Mouse (Mus musculus): ENCODE data around the gene Lgals2. TPM values are rescaled to one million over a fixed set of nuclear protein-coding genes. Genes with fewer than 3 reads are reported as not detected.

Lgals2 gene
- polyA plus RNA-seq, 1 experiment = 6.0 TPM

DNA sequence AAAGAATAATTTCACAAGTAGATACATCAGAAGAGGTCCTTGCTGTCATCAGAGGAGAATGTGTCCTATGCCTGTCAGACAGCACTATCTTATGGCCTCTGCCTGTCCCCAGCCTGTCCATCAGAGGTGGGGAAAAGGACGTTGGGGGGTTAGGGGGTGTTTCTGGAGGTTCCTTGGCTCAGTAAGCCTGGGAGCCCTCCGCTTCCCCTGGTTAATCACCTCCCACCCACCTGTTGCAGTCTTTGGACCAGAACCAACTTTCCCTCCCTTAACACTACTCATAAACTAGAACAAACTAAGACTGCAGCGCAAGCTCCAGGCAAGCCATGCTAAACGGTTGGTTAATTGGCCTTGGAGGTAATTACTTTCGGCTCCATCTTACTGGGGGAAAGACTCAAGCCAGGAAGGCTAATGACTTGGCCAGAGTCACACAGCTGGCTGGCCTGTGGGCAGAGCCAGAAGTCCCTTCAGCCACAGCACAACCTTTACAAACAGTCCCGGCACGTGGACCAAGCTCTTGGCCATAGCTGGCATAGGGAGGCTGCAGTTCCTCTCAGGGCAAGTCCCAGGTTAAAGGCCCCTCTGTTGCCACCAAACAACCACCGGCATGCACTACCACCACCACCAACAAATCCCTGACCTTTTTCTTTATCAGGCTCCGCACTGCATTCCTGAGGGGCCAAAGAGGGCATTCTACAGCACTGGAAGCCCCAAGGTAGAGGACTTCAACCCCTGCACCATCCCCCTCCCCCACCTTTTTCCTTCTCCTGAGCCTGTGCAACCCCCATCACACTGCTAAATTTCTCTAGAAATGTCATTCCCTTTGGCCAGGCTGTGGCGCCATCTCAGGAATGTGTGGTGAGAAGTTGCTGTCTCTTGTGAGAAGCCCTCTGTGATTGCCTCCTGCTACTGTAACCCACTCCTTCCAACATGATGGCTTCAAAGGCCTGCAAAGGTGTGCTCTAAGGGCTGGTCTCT lies 24.3 kb downstream of the Lgals2 start:
- Histone ChIP-seq H3K4me3 (replicated peaks; ENCODE audit: extremely low read depth, low read depth, low read length) (no peak overlapping the region), H3K4me1 (ENCODE audit: control insufficient read depth, insufficient read depth, low read length) (peaks cover 43% of the 10 kb centered on the region)
- WGBS = 51% methylated on average over 10 of the region's 10 CpGs
- DNase-seq = no peak
- TF ChIP-seq CTCF (IDR thresholded peaks at IDR 0.05; ENCODE audit: insufficient read depth, low read length) = no peak

DNA sequence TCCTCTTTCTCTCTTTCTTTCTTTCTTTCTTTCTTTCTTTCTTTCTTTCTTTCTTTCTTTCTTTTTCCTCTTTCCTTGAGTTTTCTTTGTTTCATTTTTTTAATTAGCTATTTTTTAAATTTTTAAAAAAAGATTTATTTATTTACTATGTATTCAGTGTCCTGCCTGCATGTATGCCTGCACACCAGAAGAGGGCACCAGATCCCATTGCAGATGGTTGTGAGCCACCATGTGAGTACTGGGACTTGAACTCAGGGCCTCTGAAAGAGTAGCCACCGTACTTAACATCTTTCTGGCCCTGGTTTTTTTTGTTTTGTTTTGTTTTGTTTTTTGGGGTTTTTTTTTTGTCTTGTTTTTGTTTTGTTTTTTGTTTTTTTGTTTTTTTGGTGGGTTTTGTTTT lies 25.7 kb downstream of the Lgals2 start:
- peak; percentile 52 for TF ChIP-seq CTCF (IDR thresholded peaks at IDR 0.05; ENCODE audit: insufficient read depth, low read length)
- no peak for TF ChIP-seq POLR2A (IDR thresholded peaks at IDR 0.05; ENCODE audit: borderline replicate concordance, extremely low read depth, low read depth, low read length)
- no peak overlapping the region for H3K4me3 ChIP-seq (replicated peaks; ENCODE audit: extremely low read depth, low read depth, low read length)
- 97% methylated on average over 1 of the region's 1 CpGs for WGBS
- DNase-seq = no peak
- peaks cover 37% of the 10 kb centered on the region for H3K4me1 ChIP-seq (ENCODE audit: control insufficient read depth, insufficient read depth, low read length)

DNA sequence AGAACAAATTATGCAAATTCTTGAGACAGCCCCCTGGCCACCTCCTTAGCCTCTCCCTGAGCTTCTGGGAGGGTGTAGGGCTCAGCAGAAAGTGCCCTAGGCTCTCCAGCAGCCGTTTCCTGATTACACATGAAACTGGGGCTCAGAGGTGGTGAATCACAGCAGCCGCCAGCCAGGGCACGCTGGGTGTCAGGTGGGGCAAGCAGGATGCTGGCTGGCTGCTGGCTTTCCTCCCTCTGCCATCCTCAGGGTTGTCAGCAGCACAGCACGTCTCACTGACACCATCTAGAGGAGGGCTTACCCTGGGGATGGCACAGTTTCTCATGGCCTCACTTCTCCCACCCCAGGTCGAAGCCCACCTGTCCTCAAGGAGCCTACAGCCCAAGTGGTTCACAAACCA lies 27.0 kb downstream of the Lgals2 start:
- TF ChIP-seq CTCF (IDR thresholded peaks at IDR 0.05; ENCODE audit: insufficient read depth, low read length) = no peak
- TF ChIP-seq POLR2A (IDR thresholded peaks at IDR 0.05; ENCODE audit: borderline replicate concordance, extremely low read depth, low read depth, low read length) = no peak
- DNase-seq = no peak
- Histone ChIP-seq H3K4me1 (ENCODE audit: control insufficient read depth, insufficient read depth, low read length) (peaks cover 25% of the 10 kb centered on the region), H3K4me3 (replicated peaks; ENCODE audit: extremely low read depth, low read depth, low read length) (no peak overlapping the region)
- 21% methylated on average over 5 of the region's 5 CpGs for WGBS

DNA sequence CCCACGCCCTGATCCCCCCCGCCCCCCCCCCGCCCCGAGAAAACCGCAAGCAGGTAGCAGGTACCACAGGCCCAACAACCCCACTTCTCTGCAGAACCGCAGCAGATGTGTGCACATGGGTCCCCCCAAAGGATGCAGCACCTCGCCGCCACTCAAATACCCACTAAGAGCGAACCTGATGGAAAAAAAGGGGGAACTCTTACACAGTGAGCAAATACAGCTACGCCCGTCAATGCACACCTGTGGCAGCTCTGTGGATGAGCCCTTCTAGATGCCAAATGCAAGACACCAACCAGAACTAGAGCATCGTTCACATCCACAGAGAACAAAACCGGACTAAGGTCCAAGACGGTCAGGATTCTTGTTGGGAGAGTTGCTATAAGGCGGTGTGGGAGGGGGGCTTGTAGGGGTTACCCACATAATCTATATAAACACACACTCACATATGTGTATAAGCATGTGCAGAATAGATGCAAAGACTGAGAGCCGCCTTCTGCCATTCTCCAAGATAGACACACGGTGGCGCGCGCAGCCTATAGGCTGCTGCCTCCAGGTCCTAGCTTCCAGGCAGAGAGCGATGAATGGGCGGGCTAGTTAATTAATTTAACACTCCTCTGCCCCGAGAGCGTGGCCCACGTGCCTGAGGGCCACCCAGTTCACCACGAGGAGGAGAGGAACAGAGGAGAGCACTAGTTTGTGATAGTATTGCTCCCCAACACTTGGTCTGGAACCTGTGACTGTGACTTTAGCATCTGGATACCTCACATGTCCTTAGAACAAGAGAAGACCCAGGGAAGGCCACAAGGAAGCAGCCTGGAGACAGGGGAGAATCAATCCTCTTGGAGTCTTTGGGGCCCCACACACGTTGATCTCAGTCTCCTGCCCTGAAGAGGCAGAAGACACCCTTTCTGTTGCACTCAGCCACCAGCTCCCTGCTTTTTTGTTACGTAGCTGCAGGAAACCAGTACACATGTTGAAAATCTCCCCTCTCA lies 28.8 kb downstream of the Lgals2 start:
- peaks cover 17% of the 10 kb centered on the region for H3K4me1 ChIP-seq (ENCODE audit: control insufficient read depth, insufficient read depth, low read length)
- DNase-seq = peak; percentile 70
- H3K4me3 ChIP-seq (replicated peaks; ENCODE audit: extremely low read depth, low read depth, low read length) = no peak overlapping the region
- 17% methylated on average over 28 of the region's 28 CpGs for WGBS
- no peak for TF ChIP-seq POLR2A (IDR thresholded peaks at IDR 0.05; ENCODE audit: borderline replicate concordance, extremely low read depth, low read depth, low read length)
- TF ChIP-seq CTCF (IDR thresholded peaks at IDR 0.05; ENCODE audit: insufficient read depth, low read length) = peak; percentile 94

DNA sequence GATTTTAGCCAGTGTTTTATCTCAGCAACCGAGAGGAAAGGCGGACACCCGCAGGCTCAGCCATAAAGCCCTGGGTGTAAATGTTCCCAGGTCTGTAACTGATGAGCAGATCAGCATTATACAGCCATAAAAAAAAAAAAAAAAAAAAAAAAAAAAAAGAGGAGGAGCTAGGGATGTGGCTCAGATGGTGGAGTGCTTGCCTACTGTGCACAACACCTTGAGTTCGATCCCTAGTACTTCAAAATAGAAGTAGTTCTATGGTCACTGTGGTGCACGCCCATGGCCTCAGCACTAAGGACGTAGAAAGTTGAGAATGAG lies 39.3 kb downstream of the Lgals2 start:
- no peak for DNase-seq
- 48% methylated on average over 6 of the region's 6 CpGs for WGBS
- Histone ChIP-seq H3K4me3 (replicated peaks; ENCODE audit: extremely low read depth, low read depth, low read length) (no peak overlapping the region), H3K4me1 (ENCODE audit: control insufficient read depth, insufficient read depth, low read length) (peaks cover 9% of the 10 kb centered on the region; the same call in 1 of the 2 replicates)
- TF ChIP-seq CTCF (IDR thresholded peaks at IDR 0.05; ENCODE audit: insufficient read depth, low read length) (no peak), POLR2A (IDR thresholded peaks at IDR 0.05; ENCODE audit: borderline replicate concordance, extremely low read depth, low read depth, low read length) (no peak)

DNA sequence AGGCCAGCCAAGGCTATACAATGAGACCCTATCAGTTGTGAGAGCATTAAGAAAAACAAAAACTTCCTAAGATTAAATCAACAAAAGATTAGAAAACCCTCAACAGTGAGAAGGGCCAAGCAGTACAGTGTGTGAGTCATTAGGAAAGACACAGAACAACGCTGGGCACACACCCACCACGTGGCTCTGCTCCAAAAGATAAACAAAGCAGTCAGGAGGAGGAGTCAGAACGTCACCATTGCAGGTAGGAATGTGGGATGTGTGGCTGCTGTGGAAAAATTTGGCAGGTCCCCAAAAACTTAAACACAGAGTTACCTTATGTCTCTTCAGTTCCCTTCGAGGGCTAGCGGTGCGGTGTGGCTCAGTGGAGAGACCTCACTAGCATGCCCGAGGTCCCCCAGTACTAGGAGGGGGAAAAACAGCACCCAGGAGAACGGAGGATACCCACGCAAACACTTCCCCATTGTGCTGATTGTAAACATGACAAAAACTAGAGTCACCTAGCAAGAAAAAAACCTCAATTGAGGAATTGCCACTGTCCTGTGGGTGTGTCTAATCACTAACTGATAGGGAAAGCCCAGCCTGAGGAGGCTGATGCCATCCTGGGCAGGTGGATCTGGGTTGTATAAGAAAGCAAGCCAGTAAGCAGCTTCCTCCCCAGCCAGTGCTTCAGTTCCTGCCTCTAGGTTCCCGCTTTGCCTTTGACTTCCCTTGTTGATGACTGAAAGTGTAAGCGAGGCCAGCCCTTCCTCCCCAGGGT lies 39.8 kb downstream of the Lgals2 start:
- WGBS = 12% methylated on average over 11 of the region's 11 CpGs
- DNase-seq = peak; percentile 60
- Histone ChIP-seq H3K4me1 (ENCODE audit: control insufficient read depth, insufficient read depth, low read length) (peaks cover 9% of the 10 kb centered on the region; the same call in 1 of the 2 replicates), H3K4me3 (replicated peaks; ENCODE audit: extremely low read depth, low read depth, low read length) (no peak overlapping the region)
- no peak for TF ChIP-seq CTCF (IDR thresholded peaks at IDR 0.05; ENCODE audit: insufficient read depth, low read length)
- no peak for TF ChIP-seq POLR2A (IDR thresholded peaks at IDR 0.05; ENCODE audit: borderline replicate concordance, extremely low read depth, low read depth, low read length)

DNA sequence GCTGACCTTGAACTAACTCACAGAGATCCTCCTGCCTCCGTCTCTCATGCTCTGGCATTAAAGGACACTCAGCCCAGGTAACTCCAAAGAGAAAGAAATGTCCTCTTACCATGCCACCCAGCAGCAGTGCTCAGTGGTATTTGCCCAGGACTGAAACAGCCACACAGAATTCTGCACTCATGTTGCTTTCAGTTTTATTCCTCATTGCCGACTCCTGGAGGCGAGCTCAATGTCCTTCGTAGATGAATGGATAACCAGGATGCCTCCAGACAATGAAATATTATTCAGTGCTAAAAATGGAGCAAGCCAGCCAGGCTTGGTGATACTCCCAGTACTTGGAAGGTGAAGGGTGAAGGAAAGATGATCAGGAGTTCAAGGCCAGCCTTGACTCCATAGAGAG lies 41.7 kb downstream of the Lgals2 start:
- Histone ChIP-seq H3K4me1 (ENCODE audit: control insufficient read depth, insufficient read depth, low read length) (peaks cover 12% of the 10 kb centered on the region), H3K4me3 (replicated peaks; ENCODE audit: extremely low read depth, low read depth, low read length) (no peak overlapping the region)
- DNase-seq = no peak
- 66% methylated on average over 4 of the region's 4 CpGs for WGBS
- TF ChIP-seq POLR2A (IDR thresholded peaks at IDR 0.05; ENCODE audit: borderline replicate concordance, extremely low read depth, low read depth, low read length) (no peak), CTCF (IDR thresholded peaks at IDR 0.05; ENCODE audit: insufficient read depth, low read length) (no peak)

DNA sequence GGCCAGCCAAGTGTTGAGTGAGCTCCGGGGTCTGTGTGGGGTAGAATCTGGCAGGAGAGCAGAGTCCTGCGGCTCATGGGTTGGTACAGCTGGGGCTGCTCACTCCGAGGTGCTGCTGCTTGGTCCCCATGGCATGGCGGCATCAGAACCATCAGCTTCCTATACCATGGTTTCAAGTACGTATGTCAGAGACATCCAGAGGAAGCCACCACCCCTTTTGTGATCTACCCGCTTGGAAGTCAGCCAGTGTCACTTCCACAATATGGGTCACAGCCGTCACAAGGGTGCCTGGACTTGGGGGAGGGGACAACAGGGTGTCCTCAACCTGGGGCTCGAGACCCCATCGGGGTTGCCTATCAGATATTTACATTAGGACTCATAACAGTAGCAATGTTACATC lies 45.2 kb downstream of the Lgals2 start:
- 31% methylated on average over 9 of the region's 9 CpGs for WGBS
- DNase-seq = no peak
- peaks cover 6% of the 10 kb centered on the region for H3K4me1 ChIP-seq (ENCODE audit: control insufficient read depth, insufficient read depth, low read length)
- TF ChIP-seq CTCF (IDR thresholded peaks at IDR 0.05; ENCODE audit: insufficient read depth, low read length) (no peak), POLR2A (IDR thresholded peaks at IDR 0.05; ENCODE audit: borderline replicate concordance, extremely low read depth, low read depth, low read length) (no peak)
- H3K4me3 ChIP-seq (replicated peaks; ENCODE audit: extremely low read depth, low read depth, low read length) = no peak overlapping the region

DNA sequence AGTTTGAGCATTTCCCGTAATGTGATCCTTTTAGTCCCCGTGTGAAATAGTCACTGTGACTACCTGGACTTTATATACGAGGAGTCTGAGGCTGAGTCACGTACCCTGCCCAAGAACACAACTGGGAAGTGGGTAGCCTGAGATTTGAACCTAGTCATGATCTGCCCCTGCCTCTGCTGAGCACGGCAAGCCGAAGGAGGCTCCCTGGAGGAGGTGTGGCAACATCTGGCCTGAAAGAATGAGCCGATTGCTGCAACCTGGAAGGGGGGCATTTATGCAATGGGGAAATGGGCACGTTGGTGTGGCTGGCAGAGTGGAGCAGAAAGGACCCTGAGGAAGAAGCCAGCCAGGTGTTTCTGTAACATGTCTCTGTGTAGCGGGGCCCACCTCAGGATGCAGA lies 45.6 kb downstream of the Lgals2 start:
- Histone ChIP-seq H3K4me1 (ENCODE audit: control insufficient read depth, insufficient read depth, low read length) (peaks cover 6% of the 10 kb centered on the region), H3K4me3 (replicated peaks; ENCODE audit: extremely low read depth, low read depth, low read length) (no peak overlapping the region)
- whole genome bisulfite sequencing = 38% methylated on average over 9 of the region's 9 CpGs
- no peak for TF ChIP-seq CTCF (IDR thresholded peaks at IDR 0.05; ENCODE audit: insufficient read depth, low read length)
- no peak for TF ChIP-seq POLR2A (IDR thresholded peaks at IDR 0.05; ENCODE audit: borderline replicate concordance, extremely low read depth, low read depth, low read length)
- DNase-seq = no peak

Measured in lung, adult 2 months (tissue).